Mouse (Mus musculus) T-cell, adult 66 days (primary cell): ENCODE results near the gene Klra8. TPM values are rescaled to one million over a fixed set of nuclear protein-coding genes. Genes with fewer than 3 reads are reported as not detected.

Experiments
- total RNA-seq, 2 experiments: library from RNA; stranded (reverse); gene quantifications; 3 replicates in 1 of 2; 4 replicates in 1 of 2; pipeline ENCODE4 v1.2.4; 2023

Gene Klra8
- total RNA-seq = 1 to 10 TPM in 1 of 2 experiments, not detected in 1; 1.3 TPM

GRCm38 (mm10) chr6:130129798-130130197 is at the start of gene Klra8:
Gene Klra8, minus strand, starts transcription at chr6:130129898.

GRCm38 (mm10) chr6:130067171-130067570 is 62.5 kb downstream of the Klra8 start, which contains the start of gene Klra4:
Gene Klra4, minus strand, starts transcription at chr6:130067271.

Other genes starting within 250 kb of the Klra8 start
- not detected for gene Klra5, start 212.2 kb downstream of the Klra8 start, total RNA-seq
- gene Klra6, start 102.9 kb downstream of the Klra8 start, total RNA-seq = 1 to 10 TPM; 1.6 to 3.2 TPM
- gene Klra4, start 62.6 kb downstream of the Klra8 start, total RNA-seq = 1 to 10 TPM in 1 of 2 experiments, not detected in 1; 1.0 TPM
- not detected for gene Klra9, start 63.2 kb upstream of the Klra8 start, total RNA-seq
- gene Klra7, start 103.4 kb upstream of the Klra8 start, total RNA-seq = 1 to 10 TPM in 1 of 2 experiments, not detected in 1; 2.1 TPM
- gene Klra10, start 152.0 kb upstream of the Klra8 start, total RNA-seq = 1 to 10 TPM in 1 of 2 experiments, not detected in 1; 1.2 TPM
- gene Klra3, start 207.7 kb upstream of the Klra8 start, total RNA-seq = under 1 TPM in 1 of 2 experiments, not detected in 1; 0.59 TPM